Mouse (Mus musculus): ENCODE results near the gene Pdlim3.

GRCm38 (mm10) chr8:45855118-45855517, 30.1 kb upstream of the Pdlim3 start:
- TF ChIP-seq EP300 (IDR thresholded peaks at IDR 0.05), result peak; percentile 62
- no peak for TF ChIP-seq CTCF (IDR thresholded peaks at IDR 0.05)
